Mouse (Mus musculus) testis, adult 2 months (tissue): ENCODE measurements at regions not wholly inside any gene's neighbourhood (a gene's known extent, or its start where the extent isn't known, plus 50 kb on each side); places are given as distances from the start of the nearest gene placed in this dataset.

Source experiments
- CTCF ChIP-seq: fragments of 200-500 bp; IDR thresholded peaks from 2 replicates; pipeline ENCODE4 v1.5.1; 2012; ENCODE audit warnings: low read depth, mild to moderate bottlenecking, inconsistent platforms, low read length, moderate library complexity; ENCODE audit not compliant: control insufficient read depth, insufficient read depth, insufficient replicate concordance
- POLR2A ChIP-seq: fragments of 200-500 bp; IDR thresholded peaks from 2 replicates; pipeline ENCODE4 v1.6.1; 2012; ENCODE audit warnings: low read depth, mild to moderate bottlenecking, inconsistent platforms, low read length, moderate library complexity; ENCODE audit not compliant: control insufficient read depth

DNA sequence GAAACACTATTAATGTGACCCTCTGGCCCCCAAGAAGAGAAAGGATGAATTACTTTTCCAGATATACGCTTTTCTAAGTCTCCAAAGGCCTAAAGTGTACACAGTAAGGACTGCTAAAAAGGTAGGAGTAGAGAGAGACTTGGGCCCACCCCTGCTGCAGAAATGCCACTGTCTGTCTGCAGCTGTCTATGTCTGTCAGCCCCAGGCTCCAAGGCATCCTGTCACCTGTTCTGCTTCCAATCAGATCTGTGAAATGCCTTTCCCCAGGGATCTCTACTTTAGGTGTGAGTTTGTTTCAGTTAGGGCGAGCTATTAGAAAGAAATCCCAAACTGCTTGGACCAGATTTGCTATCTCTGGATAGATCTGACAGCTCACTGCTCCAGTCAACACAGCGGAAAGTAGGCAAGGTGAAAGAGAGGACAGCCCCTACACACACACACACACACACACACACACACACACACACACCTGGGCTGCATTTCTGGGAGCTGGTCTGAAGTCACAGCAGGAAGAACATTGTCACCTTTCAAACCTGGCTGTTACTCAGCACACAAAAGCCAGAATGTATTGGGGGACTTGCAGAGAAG, 343.9 kb downstream of the Adam3 start:
- TF ChIP-seq POLR2A (no peak), CTCF (no peak)
